Mouse (Mus musculus) lung, embryonic 14.5 days (tissue): ENCODE results near the gene Ptprd. TPM values are rescaled to one million over a fixed set of nuclear protein-coding genes. Genes with fewer than 3 reads are reported as not detected.

Source experiments
- ATAC-seq: fragments of 200-750 bp; cut with Nextera tagmentation; 2 replicates; pipeline ENCODE4 v1.8.0; 2017; ENCODE audit warnings: mild to moderate bottlenecking, moderate TSS enrichment, moderate library complexity; ENCODE audit not compliant: insufficient read depth
- DNase-seq: peaks from one replicate; pipeline ENCODE4 v3.0.0-alpha.2; 2015
- H3K27ac ChIP-seq: fragments of 300-500 bp; sonication (generic); 2 replicates; pipeline ENCODE4 v1.5.1; 2014; ENCODE audit warnings: low read depth, mild to moderate bottlenecking, moderate library complexity
- H3K27me3 ChIP-seq: fragments of 300-500 bp; sonication (generic); 2 replicates; pipeline ENCODE4 v1.6.1; 2014; ENCODE audit warnings: low read length, control low read depth; ENCODE audit not compliant: insufficient read depth
- H3K36me3 ChIP-seq: fragments of 300-500 bp; sonication (generic); 2 replicates; pipeline ENCODE4 v1.6.1; 2014; ENCODE audit warnings: control low read depth; ENCODE audit not compliant: insufficient read depth
- H3K4me1 ChIP-seq: fragments of 300-500 bp; sonication (generic); 2 replicates; pipeline ENCODE4 v1.6.1; 2014; ENCODE audit warnings: antibody characterized with exemption, control low read depth; ENCODE audit not compliant: insufficient read depth
- H3K4me2 ChIP-seq: fragments of 300-500 bp; sonication (generic); 2 replicates; pipeline ENCODE4 v1.6.1; 2014; ENCODE audit warnings: mild to moderate bottlenecking
- H3K4me3 ChIP-seq: fragments of 300-500 bp; sonication (generic); 2 replicates; pipeline ENCODE4 v1.5.1; 2014; ENCODE audit warnings: low read depth, low read length
- H3K9ac ChIP-seq: fragments of 300-500 bp; sonication (generic); 2 replicates; pipeline ENCODE4 v1.6.1; 2014
- H3K9me3 ChIP-seq: fragments of 300-500 bp; sonication (generic); 2 replicates; pipeline ENCODE4 v1.6.1; 2016; ENCODE audit warnings: low read depth, low read length, control low read depth
- CTCF ChIP-seq: IDR thresholded peaks from 2 replicates; pipeline ENCODE4 v1.5.1; 2016; ENCODE audit warnings: antibody characterized with exemption, low read depth
- WGBS: fragments of 180-500 bp; shearing (Covaris S2); extraction: QIAGEN DNeasy Blood & Tissue Kit; methylation state at CpG from one replicate; pipeline ENCODE4 v1.1.7; 2014; 5-methylcytosine and 5-hydroxymethylcytosine counted together
- polyA plus RNA-seq: library from polyadenylated mRNA; unstranded; fragments of >200 nt; fragmentation: Nextera tagmentation; extraction: Ambion mirVana; gene quantifications from 2 replicates; pipeline ENCODE4 v1.2.1, GENCODE M21; 2014

The Ptprd gene
- polyA plus RNA-seq, 1 experiment from 2014 or later, result 25.3 TPM

GRCm38 (mm10) chr4:77050536-77051207, 1161.1 kb downstream of the Ptprd start:
- ATAC-seq (no peak), DNase-seq (no peak)
- Histone ChIP-seq H3K36me3 (no peaks in the 10 kb centered on the region), H3K27ac (no peak overlapping the region), H3K9me3 (no peaks in the 10 kb centered on the region), H3K4me2 (no peak overlapping the region), H3K4me3 (no peak overlapping the region), H3K9ac (no peak overlapping the region), H3K27me3 (no peaks in the 10 kb centered on the region), H3K4me1 (no peaks in the 10 kb centered on the region)
- WGBS, result 60% methylated on average over 6 of the region's 6 CpGs
- TF ChIP-seq CTCF, result no peak

GRCm38 (mm10) chr4:77004483-77004882, 1207.3 kb downstream of the Ptprd start:
- Histone ChIP-seq H3K9ac (no peak overlapping the region), H3K9me3 (no peaks in the 10 kb centered on the region), H3K36me3 (no peaks in the 10 kb centered on the region), H3K27ac (no peak overlapping the region), H3K4me2 (no peak overlapping the region), H3K4me1 (no peaks in the 10 kb centered on the region), H3K4me3 (no peak overlapping the region), H3K27me3 (no peaks in the 10 kb centered on the region)
- TF ChIP-seq CTCF, result no peak
- no peak for DNase-seq
- WGBS, result 86% methylated on average over 1 of the region's 1 CpGs
- no peak for ATAC-seq

GRCm38 (mm10) chr4:76996172-76996571, 1215.6 kb downstream of the Ptprd start:
- Histone ChIP-seq H3K4me3 (no peak overlapping the region), H3K4me1 (no peaks in the 10 kb centered on the region), H3K27ac (no peak overlapping the region), H3K9ac (no peak overlapping the region), H3K36me3 (no peaks in the 10 kb centered on the region), H3K9me3 (no peaks in the 10 kb centered on the region), H3K4me2 (no peak overlapping the region), H3K27me3 (no peaks in the 10 kb centered on the region)
- DNase-seq, result no peak
- no peak for ATAC-seq
- WGBS, result 87% methylated on average over 4 of the region's 4 CpGs
- no peak for TF ChIP-seq CTCF

- Histone ChIP-seq H3K4me3 (no peak overlapping the region), H3K9ac (no peak overlapping the region), H3K27ac (no peak overlapping the region), H3K36me3 (no peaks in the 10 kb centered on the region), H3K4me1 (no peaks in the 10 kb centered on the region), H3K27me3 (no peaks in the 10 kb centered on the region), H3K4me2 (no peak overlapping the region), H3K9me3 (no peaks in the 10 kb centered on the region)
- DNase-seq (no peak), ATAC-seq (no peak)
- 86% methylated on average over 1 of the region's 1 CpGs for WGBS
- TF ChIP-seq CTCF, result no peak
Observed at GRCm38 (mm10) chr4:76989961-76990360, 1221.8 kb downstream of the Ptprd start.

GRCm38 (mm10) chr4:76977056-76977809, 1234.5 kb downstream of the Ptprd start:
- no peak for ATAC-seq
- H3K4me2 ChIP-seq, result no peak overlapping the region
- no peak overlapping the region for H3K9ac ChIP-seq
- H3K4me1 ChIP-seq, result no peaks in the 10 kb centered on the region
- WGBS, result 79% methylated on average over 3 of the region's 3 CpGs
- no peaks in the 10 kb centered on the region for H3K27me3 ChIP-seq
- no peak overlapping the region for H3K4me3 ChIP-seq
- H3K27ac ChIP-seq, result no peak overlapping the region
- H3K9me3 ChIP-seq, result no peaks in the 10 kb centered on the region
- no peak for TF ChIP-seq CTCF
- DNase-seq, result no peak
- H3K36me3 ChIP-seq, result no peaks in the 10 kb centered on the region

- no peak overlapping the region for H3K9ac ChIP-seq
- H3K27me3 ChIP-seq, result no peaks in the 10 kb centered on the region
- ATAC-seq, result no peak
- no peak overlapping the region for H3K27ac ChIP-seq
- H3K4me2 ChIP-seq, result no peak overlapping the region
- peak; percentile 71 for TF ChIP-seq CTCF
- 33% methylated on average over 3 of the region's 3 CpGs for WGBS
- H3K4me1 ChIP-seq, result no peaks in the 10 kb centered on the region
- peak; percentile 82 for DNase-seq
- no peak overlapping the region for H3K4me3 ChIP-seq
- H3K9me3 ChIP-seq, result no peaks in the 10 kb centered on the region
- no peaks in the 10 kb centered on the region for H3K36me3 ChIP-seq
Observed at GRCm38 (mm10) chr4:76948251-76948650, 1263.5 kb downstream of the Ptprd start.

- TF ChIP-seq CTCF, result no peak
- Histone ChIP-seq H3K4me2 (no peak overlapping the region), H3K27ac (no peak overlapping the region), H3K4me3 (no peak overlapping the region), H3K9ac (no peak overlapping the region), H3K36me3 (no peaks in the 10 kb centered on the region), H3K9me3 (no peaks in the 10 kb centered on the region), H3K4me1 (no peaks in the 10 kb centered on the region), H3K27me3 (no peaks in the 10 kb centered on the region)
- 73% methylated on average over 6 of the region's 6 CpGs for WGBS
- DNase-seq (no peak), ATAC-seq (no peak)
Observed at GRCm38 (mm10) chr4:76941382-76942360, 1270.1 kb downstream of the Ptprd start.
